Mouse (Mus musculus) kidney, embryonic 16.5 days (tissue): Measurements from ENCODE around the gene Dap. TPM values are rescaled to one million over a fixed set of nuclear protein-coding genes. Genes with fewer than 3 reads are reported as not detected.

Source experiments
- polyA plus RNA-seq: library from polyadenylated mRNA; unstranded; fragments of >200 nt; fragmentation: Nextera tagmentation; extraction: Ambion mirVana; gene quantifications from 2 replicates; pipeline ENCODE4 v1.2.1, GENCODE M21; 2015

Gene Dap
- polyA plus RNA-seq, 1 experiment from 2014 or later: 78.3 TPM

Other genes starting within 250 kb of the Dap start
- 8.5 and 8.6 TPM in 2 replicates for gene Ankrd33b, start 143.4 kb downstream of the Dap start, polyA plus RNA-seq
- gene Ropn1l, start 229.4 kb downstream of the Dap start, polyA plus RNA-seq: 3.7 and 4.3 TPM in 2 replicates